Mouse (Mus musculus) CD4-positive, CD25-positive, alpha-beta regulatory T cell, adult 2 months (primary cell): Measurements from ENCODE around the gene Fam102a.
A peak's percentile ranks its signal among the peaks of the same experiment; 100 is the strongest.

ENCODE experiments used
- DNase-seq: peaks from one replicate; pipeline ENCODE4 v3.0.0-alpha.2; 2012; ENCODE audit warnings: low read depth, low spot score

Fam102a gene

GRCm38 (mm10) chr2:32543031-32543449 is 7.9 kb downstream of the Fam102a start:
- DNase-seq, result no peak

DNA sequence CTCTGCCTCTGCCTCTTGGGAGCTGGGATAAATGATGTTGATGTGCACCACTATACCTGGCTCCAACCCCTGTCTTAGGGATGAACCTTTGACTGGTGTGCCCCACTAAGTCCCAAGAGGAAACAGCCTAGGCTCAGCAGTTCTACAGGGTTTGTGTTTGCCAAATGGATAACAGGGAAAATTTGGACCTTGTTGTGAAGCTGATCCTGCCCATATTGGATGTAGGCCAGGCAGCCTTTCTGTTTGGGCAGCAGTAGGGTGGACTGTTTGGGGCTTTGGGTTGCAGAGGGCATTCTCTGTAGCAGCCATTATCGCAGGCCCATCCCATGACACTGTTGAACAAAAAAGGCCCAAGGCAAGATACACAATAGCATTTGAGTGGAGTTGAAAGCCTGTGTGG is 11.8 kb downstream of the Fam102a start:
- DNase-seq, result no peak

DNA sequence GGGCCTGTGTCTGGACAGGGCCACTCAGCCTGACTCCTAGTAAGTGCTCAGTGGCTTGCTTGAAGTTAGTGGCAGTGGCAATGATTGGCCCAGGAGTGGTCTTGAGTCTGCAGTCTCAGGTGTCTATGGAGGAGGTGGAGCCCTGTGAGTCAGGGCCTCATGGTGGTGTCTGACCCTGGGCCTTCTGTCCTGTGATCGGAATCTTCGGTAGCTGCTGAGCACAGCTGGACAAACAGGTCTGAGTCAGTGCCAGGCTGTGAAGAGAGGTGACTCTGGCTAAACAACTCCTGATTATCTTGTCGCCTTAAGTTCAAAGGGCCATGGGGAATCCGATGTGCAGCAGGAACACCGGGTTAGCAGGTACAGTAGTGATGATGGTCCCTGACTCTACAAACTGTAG is 12.2 kb downstream of the Fam102a start:
- DNase-seq, result no peak

DNA sequence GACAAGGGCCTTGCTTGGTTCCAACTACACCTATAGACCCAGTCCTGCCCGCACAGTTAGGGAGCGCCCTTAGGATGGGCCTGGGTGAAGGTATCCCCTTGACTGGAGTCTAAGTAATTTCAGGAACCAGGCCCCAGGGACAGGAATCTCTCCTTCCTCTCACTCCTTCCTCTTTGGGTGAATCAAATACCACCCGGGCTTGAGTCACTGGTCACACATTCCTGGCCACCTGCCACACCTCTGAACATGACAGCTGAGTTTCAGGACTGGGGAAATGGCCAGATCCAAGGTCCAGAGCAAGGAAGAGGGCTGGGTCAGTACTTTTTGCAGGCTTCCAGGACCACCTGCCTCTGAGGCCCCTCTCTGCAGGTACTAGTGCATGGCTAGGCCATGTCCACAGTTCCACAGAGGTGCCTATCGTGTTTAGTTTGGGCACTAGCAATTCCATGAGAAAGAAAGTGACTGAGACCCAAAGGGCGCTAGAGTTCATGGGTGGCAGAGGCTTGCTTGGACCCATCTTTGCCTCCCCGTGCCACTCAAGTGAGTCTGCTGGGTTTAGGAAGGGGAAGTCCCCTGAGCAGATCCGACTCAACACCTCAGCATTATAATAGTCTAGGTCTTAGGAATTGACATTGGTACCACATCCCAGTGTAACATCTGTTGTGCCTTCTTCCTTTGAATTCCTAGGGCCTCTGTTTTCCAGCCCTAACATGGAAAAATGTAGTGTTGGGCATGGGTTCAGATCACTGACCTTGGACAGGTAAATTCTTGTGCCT is 13.0 kb downstream of the Fam102a start:
- DNase-seq, result peak; percentile 37

DNA sequence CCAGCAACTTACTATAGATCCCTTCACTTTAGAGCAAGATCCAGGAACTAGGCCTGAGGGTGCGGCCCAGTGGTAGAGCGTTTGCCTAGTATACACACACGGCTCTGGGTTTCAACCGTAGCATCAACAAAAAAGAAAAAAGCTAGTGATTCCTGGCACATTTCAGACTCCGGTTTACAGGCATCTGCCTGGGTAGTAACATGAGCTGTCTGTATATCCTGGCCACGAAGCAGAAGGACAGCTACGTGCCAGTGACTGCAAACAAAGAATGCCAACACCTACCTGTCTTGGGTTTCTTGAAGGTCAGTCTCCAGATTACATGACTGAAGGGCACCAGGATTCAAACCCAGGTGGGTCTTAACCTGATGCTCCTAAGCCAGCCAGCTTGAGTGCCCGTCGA is 14.0 kb downstream of the Fam102a start:
- no peak for DNase-seq

DNA sequence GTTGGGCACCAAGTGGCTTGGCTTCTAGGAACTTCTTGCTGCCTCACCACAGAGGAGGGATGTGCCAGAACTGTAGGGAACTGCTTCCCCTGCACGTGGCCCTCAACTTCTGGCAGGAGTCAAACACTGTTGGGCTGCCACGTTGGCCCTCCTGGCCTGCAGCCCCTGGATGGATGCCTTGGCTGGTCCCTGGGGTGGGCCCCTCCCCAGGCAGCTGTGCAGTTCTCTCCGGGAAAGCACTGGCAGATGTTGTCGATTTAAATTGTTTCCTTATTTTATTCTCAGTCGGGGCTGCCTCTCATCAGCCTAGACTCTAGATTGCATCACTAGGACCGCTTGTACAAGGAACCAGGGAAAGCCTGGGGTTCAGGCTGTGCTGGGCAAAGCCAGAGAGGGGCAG is 14.6 kb downstream of the Fam102a start:
- no peak for DNase-seq

DNA sequence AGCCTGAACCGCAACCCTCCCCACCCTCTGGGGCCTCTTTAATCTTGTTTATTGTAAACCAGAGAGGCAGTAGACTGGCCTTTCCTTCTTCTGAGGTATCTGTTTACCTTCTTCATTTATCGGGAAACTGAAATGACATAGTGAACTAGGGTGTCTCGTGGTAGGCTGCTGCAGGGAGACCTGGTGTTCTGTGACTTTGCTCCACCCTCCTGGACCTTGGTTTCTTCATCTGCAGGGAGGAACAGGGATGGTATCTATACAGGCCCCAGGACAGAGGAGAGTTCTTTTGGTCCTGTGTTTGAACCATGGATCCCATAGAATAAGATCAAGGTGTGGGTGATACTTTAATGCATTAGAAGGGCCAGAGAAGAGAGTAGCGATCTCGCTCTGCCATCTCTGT is 16.1 kb downstream of the Fam102a start:
- DNase-seq, result no peak

GRCm38 (mm10) chr2:32553592-32554148 is 18.5 kb downstream of the Fam102a start:
- peak; percentile 68 for DNase-seq

DNA sequence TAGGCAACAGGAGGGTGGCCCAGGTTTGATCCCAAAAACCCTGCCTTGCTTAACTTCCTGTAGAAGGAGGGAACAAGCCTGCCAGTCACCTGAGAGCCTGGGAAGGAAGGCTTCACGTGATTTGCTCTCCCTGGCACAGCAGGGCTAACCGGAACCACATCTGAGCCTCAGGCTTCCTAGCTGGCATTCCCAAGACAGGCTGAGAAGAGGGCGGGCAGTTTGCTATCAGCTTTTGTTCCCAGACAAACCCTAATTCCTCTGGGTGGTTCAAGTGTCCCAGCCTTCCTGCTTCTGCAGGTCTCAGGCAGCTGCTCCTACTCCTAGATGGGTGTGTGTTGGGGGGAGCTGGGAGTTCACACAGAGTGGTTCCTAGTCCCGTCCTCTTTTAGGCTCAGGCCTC is 20.4 kb downstream of the Fam102a start:
- DNase-seq, result no peak

DNA sequence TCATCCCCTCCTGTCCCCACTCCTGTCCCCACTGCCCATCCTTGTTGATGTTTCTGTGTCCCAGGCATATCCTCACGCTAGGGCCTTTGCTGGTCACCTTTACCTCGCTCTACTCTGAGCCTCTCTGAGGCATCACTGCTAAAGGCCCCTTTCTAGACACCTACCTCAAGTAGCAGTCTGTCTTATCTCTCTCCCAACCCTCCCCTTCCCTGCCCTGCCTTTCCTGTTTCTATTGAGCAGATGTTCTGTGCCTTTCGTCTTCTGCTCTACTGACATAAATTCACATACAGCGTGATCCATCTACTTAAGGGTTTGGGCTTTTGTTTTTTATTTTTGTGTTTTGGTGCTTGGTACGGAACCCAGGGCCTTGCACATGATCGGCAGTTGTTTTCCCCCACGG is 20.9 kb downstream of the Fam102a start:
- peak; percentile 41 for DNase-seq

- no peak for DNase-seq
Observed at GRCm38 (mm10) chr2:32559570-32559969, 24.4 kb downstream of the Fam102a start.

DNA sequence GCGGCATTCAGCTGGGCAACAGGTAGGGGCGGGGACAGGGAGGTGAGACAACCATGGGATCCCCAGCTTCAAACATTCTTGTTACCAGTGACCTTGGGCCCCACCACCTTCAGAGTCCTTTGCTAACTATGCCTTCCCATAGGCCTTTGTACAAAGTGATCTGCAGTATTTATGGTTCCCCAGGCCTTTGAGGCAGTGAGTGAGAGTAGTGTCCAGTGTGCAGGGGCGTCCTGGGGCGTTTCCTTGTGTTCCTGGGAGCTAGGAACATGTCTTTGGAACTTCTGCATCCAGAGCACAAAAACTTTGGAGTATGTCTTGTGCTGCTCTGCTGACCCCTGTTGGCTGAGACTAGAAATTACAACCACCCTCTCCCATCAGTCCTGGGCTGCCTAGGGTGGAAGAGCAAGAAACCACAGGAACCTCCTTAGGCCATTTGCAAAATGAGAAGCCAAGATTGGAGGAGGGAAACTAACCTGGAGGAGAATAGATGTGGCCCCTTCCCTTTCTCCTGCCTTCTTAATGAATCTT is 31.5 kb downstream of the Fam102a start:
- DNase-seq, result peak; percentile 86

- DNase-seq, result no peak
Observed at GRCm38 (mm10) chr2:32568149-32568548, 33.0 kb downstream of the Fam102a start.

DNA sequence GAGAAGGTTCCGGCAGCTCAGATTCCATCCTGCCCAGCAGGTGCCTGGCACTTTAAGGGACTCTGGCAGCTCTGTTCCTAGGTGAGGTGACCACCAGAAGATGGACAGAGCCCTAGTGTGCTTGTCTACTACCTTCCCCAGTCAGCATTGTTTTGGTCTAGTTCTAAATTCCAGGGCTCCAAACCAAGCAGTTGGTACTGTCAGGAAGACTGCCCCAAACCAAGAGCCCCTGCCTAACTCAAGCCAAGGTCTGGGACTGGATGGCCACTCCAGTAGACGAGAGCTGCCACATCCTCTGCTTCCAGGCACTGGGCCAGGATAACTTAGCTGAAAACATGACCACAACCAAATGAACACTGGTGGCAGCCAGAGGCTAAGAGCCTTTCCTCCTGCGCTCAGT is 33.8 kb downstream of the Fam102a start:
- DNase-seq, result no peak

DNA sequence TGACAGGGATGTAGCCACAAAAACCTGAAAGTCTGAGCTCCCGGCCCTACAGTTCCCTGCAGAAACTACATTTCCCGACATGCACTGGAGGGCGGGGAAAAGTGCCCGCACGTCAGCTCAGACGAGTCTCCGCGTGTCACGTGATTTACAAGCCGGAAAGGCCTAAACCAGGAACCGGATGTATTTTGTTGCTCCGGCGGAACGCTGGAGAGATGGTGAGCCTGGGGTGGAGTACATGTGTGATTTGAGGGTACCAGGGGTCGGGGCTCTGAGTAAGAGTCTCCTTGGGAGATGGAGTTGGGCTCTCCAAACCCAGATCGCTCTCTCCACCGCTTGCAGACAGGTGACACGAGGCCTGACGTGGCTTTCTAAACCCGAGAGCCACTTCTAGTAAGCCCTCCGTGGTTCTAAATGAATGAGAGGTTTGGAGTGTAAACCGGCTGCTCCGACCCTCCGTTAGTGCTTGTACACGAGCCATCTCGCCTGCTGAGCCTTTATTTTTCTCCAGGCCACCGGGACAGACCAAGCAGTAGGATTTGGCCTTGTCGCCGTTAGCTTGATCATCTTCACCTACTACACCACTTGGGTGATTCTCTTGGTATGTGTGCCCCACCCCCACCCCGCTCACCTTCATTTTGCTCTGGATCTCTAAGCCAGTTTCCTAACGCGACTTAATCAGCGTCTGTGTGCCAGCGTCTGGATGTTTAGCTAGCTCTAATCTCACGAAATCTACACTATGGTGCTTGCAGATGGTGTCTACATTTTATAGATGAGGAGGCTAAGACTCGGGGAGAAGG is 35.8 kb downstream of the Fam102a start, which contains the start of gene Dpm2:
Gene Dpm2 (plus strand): TSS at position 161 of the 797 bp plus-strand sequence.
- peak; percentile 94 for DNase-seq

DNA sequence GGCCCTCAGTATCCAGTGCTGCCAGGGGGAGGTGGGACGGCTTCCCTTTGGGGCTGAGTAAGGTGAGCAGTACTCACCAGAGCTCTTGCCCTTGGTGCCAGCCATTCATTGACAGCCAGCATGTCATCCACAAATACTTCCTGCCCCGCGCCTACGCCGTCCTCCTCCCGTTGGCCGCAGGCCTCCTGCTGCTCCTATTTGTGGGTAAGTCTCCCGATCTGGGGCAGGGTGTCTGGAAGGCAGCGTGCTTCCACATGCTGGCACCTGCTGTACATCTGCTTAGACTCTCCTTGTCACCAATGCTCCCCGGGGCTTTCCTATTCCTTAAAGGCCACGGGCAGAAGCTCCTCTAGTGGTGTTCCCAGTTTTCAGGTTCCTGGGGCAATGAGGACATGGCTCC is 37.1 kb downstream of the Fam102a start:
- DNase-seq, result no peak

DNA sequence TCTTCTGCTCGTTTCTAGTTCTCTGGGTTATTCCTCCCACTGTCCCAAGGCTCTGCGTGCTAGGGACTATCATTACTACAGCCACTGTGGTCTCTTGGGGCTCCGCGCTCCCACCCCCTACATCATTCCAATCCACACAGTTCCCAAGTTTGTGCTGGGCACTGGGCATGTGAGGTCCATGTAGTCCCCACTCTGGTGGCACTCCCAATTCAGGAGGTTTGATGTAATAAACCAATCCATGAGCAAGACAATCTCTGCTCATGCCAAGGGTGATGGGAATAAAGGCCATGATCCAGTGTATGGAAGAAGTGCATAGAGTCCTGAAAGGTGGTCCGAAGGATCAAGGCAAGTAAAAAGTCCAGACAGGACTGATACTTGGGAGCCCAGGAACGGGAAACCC is 39.4 kb downstream of the Fam102a start, which contains the start of gene Pip5kl1:
Gene Pip5kl1 (plus strand): TSS at position 301 of the 400 bp plus-strand sequence.
- no peak for DNase-seq

GRCm38 (mm10) chr2:32574901-32575585 is 39.9 kb downstream of the Fam102a start:
- peak; percentile 81 for DNase-seq

DNA sequence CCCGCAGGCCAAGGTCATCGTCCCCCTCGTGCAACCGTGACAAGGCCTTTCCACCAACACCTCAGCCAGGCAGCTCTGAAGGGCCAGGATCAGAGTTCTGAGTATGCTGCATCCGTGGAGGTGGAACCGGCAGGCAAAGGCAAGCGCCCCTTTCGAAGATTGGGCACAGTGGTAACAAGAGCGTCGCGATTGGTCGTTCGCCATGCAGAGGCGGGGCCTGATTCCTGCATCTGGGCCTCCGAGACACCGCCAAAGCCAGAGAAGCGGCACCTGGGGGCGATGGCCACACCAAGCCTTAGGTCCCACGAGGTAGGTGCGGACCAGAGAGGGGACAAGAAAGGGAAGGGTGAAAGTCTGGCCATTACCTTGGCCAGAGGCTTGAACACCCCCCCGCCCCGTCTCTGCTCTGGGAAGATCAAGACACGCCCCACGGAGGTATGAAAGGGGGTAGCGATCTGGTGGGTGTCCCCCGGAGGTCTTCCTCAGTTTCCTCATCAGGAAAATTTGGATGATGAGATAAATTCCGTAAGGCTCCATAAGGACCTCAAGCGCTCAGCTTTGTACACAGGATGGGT is 40.5 kb downstream of the Fam102a start, which contains the start of gene 9430097D07Rik:
Gene 9430097D07Rik (minus strand): TSS at position 99 of the 575 bp plus-strand sequence.
- DNase-seq, result peak; percentile 81

DNA sequence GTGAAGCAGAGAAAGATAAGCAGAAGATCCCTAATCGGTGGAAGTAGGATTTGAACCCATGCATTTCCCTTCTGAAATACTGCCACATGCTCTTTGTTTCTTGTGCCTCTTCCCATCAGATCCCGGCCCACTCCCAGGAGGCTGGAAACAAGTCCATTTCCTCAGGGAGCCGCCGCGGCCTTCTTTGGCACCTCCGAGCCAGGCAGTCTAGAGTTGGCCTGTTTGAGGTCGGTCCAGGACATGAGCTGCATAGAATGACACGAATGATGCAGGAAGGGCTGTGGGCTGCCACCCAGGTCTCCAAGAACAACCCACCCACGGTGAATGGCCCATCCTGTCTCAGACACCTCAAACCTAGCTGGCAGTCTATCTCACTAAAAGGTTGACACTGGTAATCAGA is 41.4 kb downstream of the Fam102a start:
- no peak for DNase-seq
